Mouse (Mus musculus) liver, embryonic 15.5 days (tissue): ENCODE results near the gene Sh3pxd2a. TPM values are rescaled to one million over a fixed set of nuclear protein-coding genes. Genes with fewer than 3 reads are reported as not detected.
A peak's percentile ranks its signal among the peaks of the same experiment; 100 is the strongest.

Experiments used
- ATAC-seq: fragments of 200-750 bp; cut with Nextera tagmentation; 2 replicates; pipeline ENCODE4 v1.8.0; 2017; ENCODE audit warnings: moderate number of reproducible peaks, mild to moderate bottlenecking, moderate library complexity; ENCODE audit not compliant: insufficient read depth
- H3K27ac ChIP-seq: fragments of 300-500 bp; sonication (generic); replicated peaks from 2 replicates; pipeline ENCODE4 v1.5.1; 2015; ENCODE audit warnings: mild to moderate bottlenecking, inconsistent platforms
- H3K27me3 ChIP-seq: fragments of 300-500 bp; sonication (generic); 2 replicates; pipeline ENCODE4 v1.6.1; 2015; ENCODE audit warnings: mild to moderate bottlenecking, inconsistent platforms
- H3K36me3 ChIP-seq: fragments of 300-500 bp; sonication (generic); replicated peaks from 2 replicates; pipeline ENCODE4 v1.6.1; 2015; ENCODE audit warnings: moderate library complexity, mild to moderate bottlenecking, inconsistent platforms
- H3K4me1 ChIP-seq: fragments of 300-500 bp; sonication (generic); replicated peaks from 2 replicates; pipeline ENCODE4 v1.6.1; 2015; ENCODE audit warnings: inconsistent platforms
- H3K4me2 ChIP-seq: fragments of 300-500 bp; sonication (generic); 2 replicates; pipeline ENCODE4 v1.6.1; 2015; ENCODE audit warnings: moderate library complexity, mild to moderate bottlenecking, inconsistent platforms
- H3K4me3 ChIP-seq: fragments of 300-500 bp; sonication (generic); replicated peaks from 2 replicates; pipeline ENCODE4 v1.5.1; 2015; ENCODE audit warnings: mild to moderate bottlenecking, inconsistent platforms
- H3K9ac ChIP-seq: fragments of 300-500 bp; sonication (generic); 2 replicates; pipeline ENCODE4 v1.6.1; 2015; ENCODE audit warnings: moderate library complexity, mild to moderate bottlenecking, inconsistent platforms
- H3K9me3 ChIP-seq: fragments of 300-500 bp; sonication (generic); replicated peaks from 2 replicates; pipeline ENCODE4 v1.6.1; 2016; ENCODE audit warnings: inconsistent platforms
- WGBS: fragments of 180-500 bp; shearing (Covaris S2); methylation state at CpG from one replicate; pipeline ENCODE4 v1.1.7; 2015; ENCODE audit warnings: mixed read lengths; ENCODE audit not compliant: insufficient replicate concordance; 5-methylcytosine and 5-hydroxymethylcytosine counted together
- polyA plus RNA-seq: library from polyadenylated mRNA; unstranded; fragments of >200 nt; fragmentation: Nextera tagmentation; extraction: Ambion mirVana; gene quantifications from 2 replicates; pipeline ENCODE4 v1.2.1, GENCODE M21; 2015

Sh3pxd2a gene
- polyA plus RNA-seq, 1 experiment from 2014 or later = 0.63 TPM

- 0 out of 2 replicates have a peak, but pooled peaks cover 4% of the 10 kb centered on the region for H3K36me3 ChIP-seq
- H3K27ac ChIP-seq = no peak overlapping the region
- no peak for ATAC-seq
- no peaks in the 10 kb centered on the region for H3K27me3 ChIP-seq
- H3K4me2 ChIP-seq = no peak overlapping the region
- H3K4me1 ChIP-seq = peaks cover 76% of the 10 kb centered on the region
- no peak overlapping the region for H3K9ac ChIP-seq
- no peak overlapping the region for H3K4me3 ChIP-seq
- H3K9me3 ChIP-seq = no peaks in the 10 kb centered on the region
Measured at GRCm38 (mm10) chr19:47409142-47409541, 55.1 kb downstream of the Sh3pxd2a start.

- 64% methylated on average over 7 of the region's 7 CpGs for WGBS
- H3K4me2 ChIP-seq = no peak overlapping the region
- 0 out of 2 replicates have a peak, but pooled peaks cover 4% of the 10 kb centered on the region for H3K36me3 ChIP-seq
- no peak overlapping the region for H3K27ac ChIP-seq
- H3K9ac ChIP-seq = no peak overlapping the region
- H3K27me3 ChIP-seq = no peaks in the 10 kb centered on the region
- ATAC-seq = no peak
- peaks cover 81% of the 10 kb centered on the region for H3K4me1 ChIP-seq
- H3K9me3 ChIP-seq = no peaks in the 10 kb centered on the region
- no peak overlapping the region for H3K4me3 ChIP-seq
Measured at GRCm38 (mm10) chr19:47408656-47409055, 55.5 kb downstream of the Sh3pxd2a start.

- no peak for ATAC-seq
- no peaks in the 10 kb centered on the region for H3K27me3 ChIP-seq
- no peak overlapping the region for H3K4me2 ChIP-seq
- no peak overlapping the region for H3K9ac ChIP-seq
- H3K9me3 ChIP-seq = no peaks in the 10 kb centered on the region
- H3K4me3 ChIP-seq = no peak overlapping the region
- peaks cover 83% of the 10 kb centered on the region for H3K4me1 ChIP-seq
- 0 out of 2 replicates have a peak, but pooled peaks cover 4% of the 10 kb centered on the region for H3K36me3 ChIP-seq
- peak overlapping the region; percentile 98; the same call in 1 of the 2 replicates for H3K27ac ChIP-seq
- WGBS = 79% methylated on average over 6 of the region's 6 CpGs
Measured at GRCm38 (mm10) chr19:47407332-47407731, 56.9 kb downstream of the Sh3pxd2a start.

GRCm38 (mm10) chr19:47406524-47406923, 57.7 kb downstream of the Sh3pxd2a start:
- H3K4me1 ChIP-seq = peaks cover 89% of the 10 kb centered on the region
- H3K36me3 ChIP-seq = 0 out of 2 replicates have a peak, but pooled peaks cover 4% of the 10 kb centered on the region
- no peaks in the 10 kb centered on the region for H3K27me3 ChIP-seq
- H3K4me2 ChIP-seq = no peak overlapping the region
- no peaks in the 10 kb centered on the region for H3K9me3 ChIP-seq
- ATAC-seq = no peak
- no peak overlapping the region for H3K4me3 ChIP-seq
- peak overlapping the region; percentile 98 for H3K27ac ChIP-seq
- 41% methylated on average over 6 of the region's 6 CpGs for WGBS
- 0 out of 2 replicates have a peak overlapping the region, but pooled peaks have one; percentile 9 for H3K9ac ChIP-seq

GRCm38 (mm10) chr19:47405548-47405947, 58.7 kb downstream of the Sh3pxd2a start:
- no peaks in the 10 kb centered on the region for H3K27me3 ChIP-seq
- no peak overlapping the region for H3K4me3 ChIP-seq
- H3K27ac ChIP-seq = peak overlapping the region; percentile 98
- H3K4me1 ChIP-seq = peaks cover 93% of the 10 kb centered on the region
- ATAC-seq = no peak
- 65% methylated on average over 8 of the region's 8 CpGs for WGBS
- H3K4me2 ChIP-seq = no peak overlapping the region
- 0 out of 2 replicates have a peak, but pooled peaks cover 4% of the 10 kb centered on the region for H3K36me3 ChIP-seq
- no peaks in the 10 kb centered on the region for H3K9me3 ChIP-seq
- H3K9ac ChIP-seq = no peak overlapping the region

GRCm38 (mm10) chr19:47403391-47404379, 60.5 kb downstream of the Sh3pxd2a start:
- H3K27ac ChIP-seq = peak overlapping the region; percentile 98
- no peaks in the 10 kb centered on the region for H3K27me3 ChIP-seq
- ATAC-seq = peak; percentile 19; the same call in 1 of the 2 replicates
- 0 out of 2 replicates have a peak, but pooled peaks cover 4% of the 10 kb centered on the region for H3K36me3 ChIP-seq
- H3K9ac ChIP-seq = peak overlapping the region; percentile 63
- H3K9me3 ChIP-seq = no peaks in the 10 kb centered on the region
- H3K4me2 ChIP-seq = peak overlapping the region; percentile 66
- 59% methylated on average over 3 of the region's 3 CpGs for WGBS
- H3K4me1 ChIP-seq = peaks cover 88% of the 10 kb centered on the region
- peak overlapping the region; percentile 20 for H3K4me3 ChIP-seq

- 15% methylated on average over 6 of the region's 6 CpGs for WGBS
- Histone ChIP-seq H3K9ac (peak overlapping the region; percentile 63), H3K9me3 (no peaks in the 10 kb centered on the region), H3K27ac (peak overlapping the region; percentile 98), H3K27me3 (no peaks in the 10 kb centered on the region), H3K36me3 (0 out of 2 replicates have a peak, but pooled peaks cover 2% of the 10 kb centered on the region), H3K4me1 (peaks cover 85% of the 10 kb centered on the region), H3K4me2 (peak overlapping the region; percentile 66), H3K4me3 (peak overlapping the region; percentile 20)
- peak; percentile 98 for ATAC-seq
Measured at GRCm38 (mm10) chr19:47402976-47403375, 61.2 kb downstream of the Sh3pxd2a start.

GRCm38 (mm10) chr19:47402544-47402943, 61.7 kb downstream of the Sh3pxd2a start:
- peak; percentile 67 for ATAC-seq
- Histone ChIP-seq H3K27ac (peak overlapping the region; percentile 98), H3K4me2 (peak overlapping the region; percentile 66), H3K27me3 (no peaks in the 10 kb centered on the region), H3K4me1 (peaks cover 80% of the 10 kb centered on the region), H3K4me3 (peak overlapping the region; percentile 17), H3K9ac (peak overlapping the region; percentile 56), H3K36me3 (no peaks in the 10 kb centered on the region), H3K9me3 (no peaks in the 10 kb centered on the region)
- WGBS = 30% methylated on average over 4 of the region's 4 CpGs

- Histone ChIP-seq H3K4me3 (no peak overlapping the region), H3K36me3 (no peaks in the 10 kb centered on the region), H3K4me1 (peaks cover 63% of the 10 kb centered on the region), H3K4me2 (no peak overlapping the region), H3K27me3 (no peaks in the 10 kb centered on the region), H3K27ac (no peak overlapping the region), H3K9me3 (no peaks in the 10 kb centered on the region), H3K9ac (no peak overlapping the region)
- 84% methylated on average over 4 of the region's 4 CpGs for WGBS
- ATAC-seq = no peak
Measured at GRCm38 (mm10) chr19:47399709-47400108, 64.5 kb downstream of the Sh3pxd2a start.

GRCm38 (mm10) chr19:47399029-47399428, 65.2 kb downstream of the Sh3pxd2a start:
- no peak overlapping the region for H3K4me3 ChIP-seq
- no peak overlapping the region for H3K4me2 ChIP-seq
- no peak for ATAC-seq
- WGBS = 88% methylated on average over 11 of the region's 11 CpGs
- H3K36me3 ChIP-seq = no peaks in the 10 kb centered on the region
- no peaks in the 10 kb centered on the region for H3K9me3 ChIP-seq
- H3K27me3 ChIP-seq = no peaks in the 10 kb centered on the region
- H3K27ac ChIP-seq = no peak overlapping the region
- no peak overlapping the region for H3K9ac ChIP-seq
- H3K4me1 ChIP-seq = peaks cover 58% of the 10 kb centered on the region

- no peak overlapping the region for H3K9ac ChIP-seq
- H3K4me3 ChIP-seq = no peak overlapping the region
- peaks cover 48% of the 10 kb centered on the region for H3K4me1 ChIP-seq
- H3K9me3 ChIP-seq = no peaks in the 10 kb centered on the region
- 76% methylated on average over 18 of the region's 18 CpGs for WGBS
- ATAC-seq = no peak
- H3K4me2 ChIP-seq = no peak overlapping the region
- H3K27me3 ChIP-seq = no peaks in the 10 kb centered on the region
- no peaks in the 10 kb centered on the region for H3K36me3 ChIP-seq
- no peak overlapping the region for H3K27ac ChIP-seq
Measured at GRCm38 (mm10) chr19:47397882-47398671, 66.1 kb downstream of the Sh3pxd2a start.
